Mouse (Mus musculus): ENCODE data around the gene Gosr2.
A peak's percentile ranks its signal among the peaks of the same experiment; 100 is the strongest.

Gene Gosr2

DNA sequence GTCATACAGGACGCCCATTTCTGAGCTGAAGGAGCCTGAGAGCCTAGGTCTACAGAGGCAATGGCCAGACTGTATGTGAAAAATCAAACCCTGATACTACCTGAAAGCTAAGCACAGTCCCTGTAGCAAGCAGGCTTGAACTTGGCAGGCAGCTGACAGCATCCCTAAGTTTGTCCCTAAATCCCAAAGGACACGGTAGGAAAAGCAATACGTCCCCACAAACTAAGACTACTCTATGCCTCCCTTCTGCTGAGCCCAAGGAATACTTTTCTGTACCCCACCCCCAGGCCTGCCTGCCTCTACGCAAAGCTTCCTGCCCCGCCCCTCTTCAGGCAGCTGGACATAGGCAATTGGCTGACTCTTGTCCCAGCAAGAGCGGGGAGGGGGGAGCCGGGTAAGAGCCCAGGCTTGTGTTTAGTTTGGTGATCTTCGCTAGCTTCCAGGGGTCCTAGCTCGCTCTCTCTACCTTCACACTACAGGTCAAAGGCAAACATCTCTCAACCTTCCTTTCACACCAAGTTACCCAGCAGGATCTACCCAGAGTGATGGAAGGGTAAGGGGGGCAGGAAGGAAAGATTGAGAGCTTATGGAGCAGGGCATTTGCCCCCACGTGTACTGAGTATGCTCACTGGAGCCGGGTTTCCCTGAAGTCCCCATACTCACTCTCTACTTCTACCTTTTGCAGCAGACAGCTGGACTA, 49.6 kb downstream of the Gosr2 start:
- peak; percentile 37 to 55 for DNase-seq (ENCODE audit: low spot score in 2 of 2)

DNA sequence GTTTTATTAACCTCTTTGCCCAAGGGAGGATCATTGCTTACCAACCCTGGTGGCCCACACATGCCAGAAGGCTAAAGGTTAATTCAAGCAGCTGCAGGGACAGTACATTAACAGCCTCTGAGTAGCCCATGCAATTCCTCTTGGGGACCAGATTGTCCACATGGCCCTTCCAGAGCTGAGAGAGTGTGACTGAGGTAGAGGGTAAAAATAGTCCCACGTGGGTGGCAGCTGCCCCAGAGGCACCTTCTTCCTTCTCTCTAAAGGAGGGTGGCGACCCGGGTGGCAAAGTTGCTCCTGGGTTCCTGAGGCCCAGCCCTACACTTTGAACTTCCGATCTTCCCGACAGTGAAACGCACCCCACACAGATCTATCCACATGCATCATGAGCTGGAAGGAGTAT, 51.4 kb downstream of the Gosr2 start:
- no peak for DNase-seq (ENCODE audit: low spot score in 2 of 2)

DNA sequence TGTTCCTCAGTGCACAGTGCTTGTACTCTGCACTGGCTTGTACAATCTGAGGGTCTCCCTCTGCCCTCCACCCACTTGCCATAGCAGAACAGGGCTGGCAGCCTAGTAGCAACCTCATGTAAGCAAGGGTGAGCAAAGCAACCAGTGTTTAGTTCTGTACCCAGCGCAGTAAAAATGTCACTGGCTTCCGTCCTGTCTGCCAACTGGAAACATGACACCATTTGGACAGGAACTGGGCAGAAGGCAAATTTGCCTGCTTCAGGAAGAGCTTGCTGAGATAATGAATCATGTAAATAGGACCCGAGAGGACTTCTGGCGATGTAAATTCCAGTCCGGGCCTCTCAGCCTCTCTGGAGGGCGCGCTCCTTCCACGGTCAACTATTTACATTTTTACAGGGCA, 52.0 kb downstream of the Gosr2 start:
- DNase-seq (ENCODE audit: low spot score in 2 of 2): no peak

GRCm38 (mm10) chr11:103643211-103643610, 54.5 kb downstream of the Gosr2 start:
- DNase-seq (ENCODE audit: low spot score in 2 of 2): peak in 1 of 2 experiments; percentile 30

- peak in 1 of 2 experiments; percentile 58 for DNase-seq (ENCODE audit: low spot score in 2 of 2)
These were observed 58.2 kb downstream of the Gosr2 start for GRCm38 (mm10) chr11:103639407-103639946.

GRCm38 (mm10) chr11:103638790-103639189, 58.9 kb downstream of the Gosr2 start, which contains the start of gene Lyzl6:
Gene Lyzl6, minus strand, starts transcription at chr11:103638890.
- DNase-seq (ENCODE audit: low spot score in 2 of 2): peak in 1 of 2 experiments; percentile 38

DNA sequence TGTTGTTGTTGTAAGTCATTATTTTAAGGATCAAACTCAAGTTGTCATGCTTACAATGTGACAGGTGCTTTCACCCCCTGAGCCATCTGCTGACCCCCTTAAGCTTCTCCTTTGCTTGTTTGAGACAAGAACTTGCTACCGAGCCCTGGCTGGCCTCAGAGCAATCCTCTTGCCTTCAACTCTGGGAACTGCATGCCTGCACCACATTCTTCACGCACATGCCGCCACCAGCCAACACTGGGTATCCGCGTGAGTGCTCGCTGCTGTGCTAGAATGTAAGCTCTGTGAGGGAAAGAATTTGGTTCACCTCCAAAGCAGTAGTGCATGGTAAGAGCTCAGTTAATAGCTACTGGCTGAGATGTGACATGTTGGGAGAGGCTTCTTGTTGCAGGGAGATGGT, 61.4 kb downstream of the Gosr2 start:
- DNase-seq (ENCODE audit: low spot score in 2 of 2): peak in 1 of 2 experiments; percentile 53

DNA sequence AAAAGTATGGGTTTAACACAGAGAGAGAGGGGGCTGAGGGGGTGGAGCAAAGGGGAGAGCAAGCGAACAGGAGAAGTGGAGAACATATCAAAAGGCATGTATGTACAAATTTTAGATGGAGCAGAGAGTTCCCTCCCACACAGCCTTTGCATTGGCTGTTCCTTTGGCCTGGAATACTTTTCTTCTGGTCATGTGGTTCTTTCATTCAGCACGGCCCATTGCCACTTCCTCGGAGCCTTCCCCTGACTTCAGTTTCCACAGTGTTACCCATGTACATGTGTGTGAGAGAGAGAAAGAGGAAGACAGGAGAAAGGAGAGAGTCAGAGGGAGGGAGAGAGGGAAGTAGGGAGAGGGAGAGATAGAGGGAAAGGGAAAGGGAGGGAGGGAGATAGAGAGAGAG, 62.2 kb downstream of the Gosr2 start:
- DNase-seq (ENCODE audit: low spot score in 2 of 2): peak in 1 of 2 experiments; percentile 20

DNA sequence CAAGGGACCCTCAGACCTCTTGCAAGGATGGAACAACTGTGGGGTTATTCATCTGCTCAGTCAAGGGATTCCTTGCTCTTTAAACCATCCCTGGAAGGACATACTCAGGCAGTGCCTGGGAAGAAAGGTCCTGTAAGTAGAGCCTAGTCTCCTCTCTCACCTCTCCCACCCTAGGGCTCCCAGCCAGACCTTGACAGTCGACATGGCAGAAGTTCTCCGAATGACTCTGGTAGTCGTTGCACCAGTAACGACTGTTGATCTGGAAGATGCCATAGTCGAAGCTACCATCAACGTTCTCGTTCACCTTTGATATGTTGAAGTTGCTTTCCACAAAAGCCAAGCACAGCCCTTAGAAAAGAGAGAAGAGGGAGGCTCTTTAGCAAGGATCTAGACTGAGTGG, 62.9 kb downstream of the Gosr2 start:
- peak in 1 of 2 experiments; percentile 55 for DNase-seq (ENCODE audit: low spot score in 2 of 2)

GRCm38 (mm10) chr11:103627453-103627852, 70.2 kb downstream of the Gosr2 start:
- peak; percentile 15 to 49 for DNase-seq (ENCODE audit: low spot score in 2 of 2)

All from urinary bladder, postnatal 4 days (tissue).